Mouse (Mus musculus) CD4-positive naive resting alpha-beta T cell, adult 57 days (primary cell): ENCODE measurements around the gene Cdsn. TPM values are rescaled to one million over a fixed set of nuclear protein-coding genes. Genes with fewer than 3 reads are reported as not detected.

Experiments used
- total RNA-seq: library from RNA; stranded (reverse); gene quantifications from one replicate; pipeline ENCODE4 v1.2.4, GENCODE M21; 2023

Cdsn gene
- total RNA-seq = not detected

GRCm38 (mm10) chr17:35551881-35552414 lies at the start of gene Cdsn:
Cdsn (plus strand) TSS chr17:35552128.

GRCm38 (mm10) chr17:35505776-35506175 lies 46.2 kb upstream of the Cdsn start, which contains the start of gene Pou5f1:
Pou5f1 (plus strand) TSS chr17:35506018.

GRCm38 (mm10) chr17:35516652-35517500 lies 35.1 kb upstream of the Cdsn start, which contains the start of the genes Tcf19 and Cchcr1:
Tcf19 (minus strand) TSS chr17:35516824.
Cchcr1 (plus strand) TSS chr17:35517100.

GRCm38 (mm10) chr17:35532901-35533300 lies 19.0 kb upstream of the Cdsn start, which contains the start of gene Psors1c2:
Psors1c2 (plus strand) TSS chr17:35533201.

GRCm38 (mm10) chr17:35567150-35567549 lies 15.2 kb downstream of the Cdsn start, which contains the start of gene 2300002M23Rik:
2300002M23Rik (plus strand) TSS chr17:35567450.

GRCm38 (mm10) chr17:35601249-35601648 lies 49.3 kb downstream of the Cdsn start, which contains the start of gene Sfta2:
Sfta2 (plus strand) TSS chr17:35601549.

Other genes with a start within 250 kb of the Cdsn start
- 14.8 TPM for gene H2-Q1, start 231.7 kb upstream of the Cdsn start, total RNA-seq
- gene H2-Q2, start 209.9 kb upstream of the Cdsn start, total RNA-seq = 16.7 TPM
- 511 TPM for gene H2-Q4, start 172.5 kb upstream of the Cdsn start, total RNA-seq
- 107 TPM for gene H2-Q6, start 127.3 kb upstream of the Cdsn start, total RNA-seq
- 390 TPM for gene H2-Q7, start 113.0 kb upstream of the Cdsn start, total RNA-seq
- 74.1 TPM for gene H2-Q10, start 82.0 kb upstream of the Cdsn start, total RNA-seq
- gene Pou5f1, start 46.1 kb upstream of the Cdsn start, total RNA-seq = 0.71 TPM
- 6.6 TPM for gene Tcf19, start 35.3 kb upstream of the Cdsn start, total RNA-seq
- 16.2 TPM for gene Cchcr1, start 35.0 kb upstream of the Cdsn start, total RNA-seq
- gene Psors1c2, start 18.9 kb upstream of the Cdsn start, total RNA-seq = not detected
- gene 2300002M23Rik, start 15.3 kb downstream of the Cdsn start, total RNA-seq = not detected
- not detected for gene Sfta2, start 49.4 kb downstream of the Cdsn start, total RNA-seq
- gene Gm9573, start 74.5 kb downstream of the Cdsn start, total RNA-seq = not detected
- gene Mucl3, start 91.6 kb downstream of the Cdsn start, total RNA-seq = not detected
- gene Vars2, start 115.5 kb downstream of the Cdsn start, total RNA-seq = 49.3 TPM
- gene Gtf2h4, start 121.6 kb downstream of the Cdsn start, total RNA-seq = 15.8 TPM
- gene Ddr1, start 152.5 kb downstream of the Cdsn start, total RNA-seq = 15.5 TPM